Mouse (Mus musculus): ENCODE measurements around the gene Prr36. TPM values are rescaled to one million over a fixed set of nuclear protein-coding genes. Genes with fewer than 3 reads are reported as not detected.
A peak's percentile ranks its signal among the peaks of the same experiment; 100 is the strongest.

The Prr36 gene
- total and polyA plus RNA-seq, 3 experiments: 0.08 to 0.58 TPM; not detected in 1

DNA sequence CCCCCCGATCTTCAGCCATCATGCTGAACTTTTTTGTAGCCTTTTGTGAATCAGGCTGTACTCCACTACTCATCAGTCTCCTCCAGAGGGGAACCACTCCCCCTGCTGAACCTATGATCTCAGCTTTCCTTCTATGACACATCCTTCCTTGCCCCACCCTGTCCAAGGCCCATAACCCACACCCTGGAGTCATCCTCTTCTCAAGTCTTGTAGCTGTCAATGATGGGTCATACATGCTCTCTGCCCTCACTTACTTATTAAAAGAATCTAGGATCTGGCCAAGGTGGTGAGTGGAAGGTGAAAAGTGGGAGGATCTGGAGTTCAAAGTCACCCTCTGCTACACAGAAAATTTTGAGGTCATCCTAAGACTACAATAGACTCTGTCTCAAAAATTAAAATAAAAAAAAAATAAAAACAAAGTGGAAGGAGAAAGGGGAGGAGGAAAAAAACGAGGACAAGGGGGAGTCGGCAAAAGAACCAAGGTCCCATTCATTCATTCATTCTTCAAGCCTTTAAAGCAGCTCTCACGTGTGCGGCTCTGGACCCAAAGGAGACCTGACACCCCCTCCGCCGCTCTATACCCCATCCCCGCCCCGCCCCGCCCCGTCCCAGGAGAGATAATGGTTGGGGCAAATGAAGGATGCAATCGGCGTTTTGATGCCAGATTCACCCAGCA, 51.9 kb downstream of the Prr36 start:
- Histone ChIP-seq H3K79me2 (ENCODE audit: control insufficient read depth, insufficient read depth, low read length, poor library complexity) (peaks cover 4% of the 10 kb centered on the region; the same call in 1 of the 2 replicates), H3K9me3 (replicated peaks; ENCODE audit: insufficient read depth, low read length) (no peaks in the 10 kb centered on the region), H3K4me1 (ENCODE audit: control insufficient read depth in 1 of 2, insufficient read depth in 2 of 2, low read length in 2 of 2) (peaks cover 2 to 9% of the 10 kb centered on the region in 2 experiments; a peak in 3 of 4 replicates), H3K36me3 (ENCODE audit: control insufficient read depth in 1 of 2, insufficient read depth in 2 of 2, low read length in 2 of 2) (peaks cover 0 to 9% of the 10 kb centered on the region in 2 experiments; a peak in 2 of 4 replicates), H3K27ac (ENCODE audit: control insufficient read depth, low read depth, low read length) (no peak overlapping the region), H3K4me3 (ENCODE audit: control insufficient read depth in 1 of 2, insufficient read depth in 1 of 2, low read depth in 2 of 2, low read length in 2 of 2) (peak overlapping the region; percentile 54 to 59), H3K9ac (ENCODE audit: control insufficient read depth, low read depth, low read length, poor library complexity, severe bottlenecking) (peak overlapping the region; percentile 23; the same call in 1 of the 2 replicates), H3K27me3 (ENCODE audit: control insufficient read depth in 1 of 2, insufficient read depth in 2 of 2, low read length in 2 of 2) (no peaks in the 10 kb centered on the region)
- TF ChIP-seq GATA1 (IDR thresholded peaks at IDR 0.05; ENCODE audit: low read depth, low read length) (no peak), MXI1 (IDR thresholded peaks at IDR 0.05; ENCODE audit: low read depth, low read length) (peak; percentile 64; the same call in 1 of the 2 replicates), SIN3A (IDR thresholded peaks at IDR 0.05; ENCODE audit: low read length) (0 out of 2 replicates have a peak, but pooled peaks have one; percentile 42), HCFC1 (IDR thresholded peaks at IDR 0.05; ENCODE audit: low read depth, low read length) (no peak)
- peak; percentile 65 for DNase-seq (ENCODE audit: low read depth, low spot score)

- H3K9ac ChIP-seq (ENCODE audit: control insufficient read depth, low read depth, low read length, poor library complexity, severe bottlenecking): no peak overlapping the region
- H3K79me2 ChIP-seq (ENCODE audit: control insufficient read depth, insufficient read depth, low read length, poor library complexity): peaks cover 4% of the 10 kb centered on the region; the same call in 1 of the 2 replicates
- no peak for DNase-seq (ENCODE audit: low read depth, low spot score)
- peaks cover 2 to 6% of the 10 kb centered on the region in 2 experiments; a peak in 3 of 4 replicates for H3K4me1 ChIP-seq (ENCODE audit: control insufficient read depth in 1 of 2, insufficient read depth in 2 of 2, low read length in 2 of 2)
- H3K4me3 ChIP-seq (ENCODE audit: control insufficient read depth in 1 of 2, insufficient read depth in 1 of 2, low read depth in 2 of 2, low read length in 2 of 2): no peak overlapping the region
- no peaks in the 10 kb centered on the region for H3K9me3 ChIP-seq (replicated peaks; ENCODE audit: insufficient read depth, low read length)
- H3K27me3 ChIP-seq (ENCODE audit: control insufficient read depth in 1 of 2, insufficient read depth in 2 of 2, low read length in 2 of 2): no peaks in the 10 kb centered on the region
- TF ChIP-seq SIN3A (IDR thresholded peaks at IDR 0.05; ENCODE audit: low read length): no peak
- peaks cover 0 to 9% of the 10 kb centered on the region in 2 experiments; a peak in 2 of 4 replicates for H3K36me3 ChIP-seq (ENCODE audit: control insufficient read depth in 1 of 2, insufficient read depth in 2 of 2, low read length in 2 of 2)
- H3K27ac ChIP-seq (ENCODE audit: control insufficient read depth, low read depth, low read length): no peak overlapping the region
These were observed 54.5 kb downstream of the Prr36 start for GRCm38 (mm10) chr8:4162786-4163185.

Other genes with a start within 250 kb of the Prr36 start
- not detected in 2 replicates for gene Cd209f, start 111.6 kb downstream of the Prr36 start, total RNA-seq (2012; rRNA removed)
- not detected for gene Cd209f, start 111.6 kb downstream of the Prr36 start, polyA plus RNA-seq (2012; ENCODE audit: insufficient read depth in 1 of 2, insufficient read length in 2 of 2, low read depth in 1 of 2, low replicate concordance in 2 of 2, missing spikeins in 1 of 2)
- gene Cd209g, start 83.4 kb downstream of the Prr36 start, total RNA-seq (2012; rRNA removed): not detected in 2 replicates
- gene Cd209g, start 83.4 kb downstream of the Prr36 start, polyA plus RNA-seq (2012; ENCODE audit: insufficient read depth in 1 of 2, insufficient read length in 2 of 2, low read depth in 1 of 2, low replicate concordance in 2 of 2, missing spikeins in 1 of 2): not detected
- gene Evi5l, start 50.9 kb downstream of the Prr36 start, total RNA-seq (2012; rRNA removed): 3.2 and 4.5 TPM in 2 replicates
- gene Evi5l, start 50.9 kb downstream of the Prr36 start, polyA plus RNA-seq (2012; ENCODE audit: insufficient read depth in 1 of 2, insufficient read length in 2 of 2, low read depth in 1 of 2, low replicate concordance in 2 of 2, missing spikeins in 1 of 2): 10 to 100 TPM in 1 of 2 experiments, not detected in 1; 10.8 TPM
- 0.35 and 0.49 TPM in 2 replicates for gene Lrrc8e, start 9.4 kb upstream of the Prr36 start, total RNA-seq (2012; rRNA removed)
- under 1 TPM in 1 of 2 experiments, not detected in 1; 0.36 TPM for gene Lrrc8e, start 9.4 kb upstream of the Prr36 start, polyA plus RNA-seq (2012; ENCODE audit: insufficient read depth in 1 of 2, insufficient read length in 2 of 2, low read depth in 1 of 2, low replicate concordance in 2 of 2, missing spikeins in 1 of 2)
- 25.8 and 26.3 TPM in 2 replicates for gene Map2k7, start 21.3 kb upstream of the Prr36 start, total RNA-seq (2012; rRNA removed)
- gene Map2k7, start 21.3 kb upstream of the Prr36 start, polyA plus RNA-seq (2012; ENCODE audit: insufficient read depth in 1 of 2, insufficient read length in 2 of 2, low read depth in 1 of 2, low replicate concordance in 2 of 2, missing spikeins in 1 of 2): 100 to 1,000 TPM in 1 of 2 experiments, not detected in 1; 115 TPM
- not detected in 2 replicates for gene Gm49320, start 21.4 kb upstream of the Prr36 start, total RNA-seq (2012; rRNA removed)
- gene Gm49320, start 21.4 kb upstream of the Prr36 start, polyA plus RNA-seq (2012; ENCODE audit: insufficient read depth in 1 of 2, insufficient read length in 2 of 2, low read depth in 1 of 2, low replicate concordance in 2 of 2, missing spikeins in 1 of 2): 1 to 10 TPM in 1 of 2 experiments, not detected in 1; 2.0 TPM
- gene Tgfbr3l, start 30.8 kb upstream of the Prr36 start, total RNA-seq (2012; rRNA removed): 2.2 TPM in 2 replicates
- gene Tgfbr3l, start 30.8 kb upstream of the Prr36 start, polyA plus RNA-seq (2012; ENCODE audit: insufficient read depth in 1 of 2, insufficient read length in 2 of 2, low read depth in 1 of 2, low replicate concordance in 2 of 2, missing spikeins in 1 of 2): 10 to 100 TPM in 1 of 2 experiments, not detected in 1; 14.2 TPM
- gene Snapc2, start 35.6 kb upstream of the Prr36 start, total RNA-seq (2012; rRNA removed): 23.9 and 24.2 TPM in 2 replicates
- 10 to 100 TPM in 1 of 2 experiments, not detected in 1; 46.2 TPM for gene Snapc2, start 35.6 kb upstream of the Prr36 start, polyA plus RNA-seq (2012; ENCODE audit: insufficient read depth in 1 of 2, insufficient read length in 2 of 2, low read depth in 1 of 2, low replicate concordance in 2 of 2, missing spikeins in 1 of 2)
- 0.26 and 0.58 TPM in 2 replicates for gene Ctxn1, start 41.8 kb upstream of the Prr36 start, total RNA-seq (2012; rRNA removed)
- gene Ctxn1, start 41.8 kb upstream of the Prr36 start, polyA plus RNA-seq (2012; ENCODE audit: insufficient read depth in 1 of 2, insufficient read length in 2 of 2, low read depth in 1 of 2, low replicate concordance in 2 of 2, missing spikeins in 1 of 2): 1 to 10 TPM in 1 of 2 experiments, not detected in 1; 5.6 TPM
- gene Timm44, start 58.5 kb upstream of the Prr36 start, total RNA-seq (2012; rRNA removed): 147 and 174 TPM in 2 replicates
- gene Timm44, start 58.5 kb upstream of the Prr36 start, polyA plus RNA-seq (2012; ENCODE audit: insufficient read depth in 1 of 2, insufficient read length in 2 of 2, low read depth in 1 of 2, low replicate concordance in 2 of 2, missing spikeins in 1 of 2): 100 to 1,000 TPM in 1 of 2 experiments, not detected in 1; 199 TPM
- 25.0 and 32.2 TPM in 2 replicates for gene Ccl25, start 107.8 kb upstream of the Prr36 start, total RNA-seq (2012; rRNA removed)
- 10 to 100 TPM in 1 of 2 experiments, not detected in 1; 33.8 TPM for gene Ccl25, start 107.8 kb upstream of the Prr36 start, polyA plus RNA-seq (2012; ENCODE audit: insufficient read depth in 1 of 2, insufficient read length in 2 of 2, low read depth in 1 of 2, low replicate concordance in 2 of 2, missing spikeins in 1 of 2)
- 64.2 and 76.9 TPM in 2 replicates for gene Elavl1, start 108.0 kb upstream of the Prr36 start, total RNA-seq (2012; rRNA removed)
- 10 to 100 TPM in 1 of 2 experiments, not detected in 1; 77.4 TPM for gene Elavl1, start 108.0 kb upstream of the Prr36 start, polyA plus RNA-seq (2012; ENCODE audit: insufficient read depth in 1 of 2, insufficient read length in 2 of 2, low read depth in 1 of 2, low replicate concordance in 2 of 2, missing spikeins in 1 of 2)

Measured in MEL (cell line).